Mouse (Mus musculus) liver, adult (tissue): ENCODE data around the gene Rnf157.
A peak's percentile ranks its signal among the peaks of the same experiment; 100 is the strongest.

Experiments used
- GATA4 ChIP-seq: IDR thresholded peaks from 2 replicates; pipeline ENCODE4 v1.6.1; 2014; ENCODE audit warnings: mild to moderate bottlenecking, low read length; ENCODE audit not compliant: insufficient replicate concordance

Rnf157 gene

DNA sequence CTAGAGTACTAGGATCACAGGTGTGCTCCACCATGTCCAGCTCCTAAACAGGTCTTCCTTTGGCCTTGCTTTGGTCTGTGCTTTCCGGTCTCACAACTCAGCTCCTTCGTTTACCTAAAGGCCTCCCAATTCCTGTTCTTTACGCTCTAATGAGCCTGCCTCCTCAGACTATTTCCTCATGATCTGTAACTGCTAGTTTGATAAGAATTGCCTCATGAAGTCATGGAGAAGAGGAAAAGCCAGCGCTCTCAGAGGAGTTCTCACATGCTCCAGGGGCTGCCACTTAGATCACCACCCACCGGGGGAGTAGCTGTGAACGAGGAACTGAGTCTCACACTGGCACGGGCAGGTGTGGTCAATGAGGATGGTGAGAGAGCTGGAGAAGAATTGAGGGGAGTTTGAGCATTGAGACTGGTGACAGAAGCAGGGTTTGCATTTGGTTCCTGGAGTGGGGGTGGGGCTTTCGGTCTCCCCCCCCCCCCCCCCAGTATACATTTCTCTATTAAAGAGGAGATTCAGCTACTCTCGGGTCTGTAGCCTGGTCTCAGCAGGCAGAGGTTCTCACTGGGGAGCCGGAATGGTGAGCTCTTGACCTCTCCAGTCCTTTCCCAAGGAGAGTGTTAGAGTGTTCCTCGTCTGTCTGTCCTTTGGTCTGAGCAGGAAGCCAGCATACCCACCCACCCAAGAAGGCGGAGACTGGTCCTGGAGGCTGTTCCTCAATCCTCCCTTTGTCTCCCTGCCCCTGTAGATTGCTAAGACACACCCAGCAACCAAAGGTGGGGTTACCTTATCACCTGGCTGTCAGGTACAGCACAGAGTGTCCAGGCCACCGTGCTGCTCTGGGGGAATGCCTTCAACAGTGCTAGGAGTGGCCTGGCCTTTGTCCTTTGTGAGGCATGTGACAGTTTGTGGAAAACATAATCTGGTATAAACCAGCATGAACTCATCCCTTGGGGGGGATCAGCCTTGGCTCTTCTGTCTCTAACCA lies 16.3 kb upstream of the Rnf157 start:
- no peak for TF ChIP-seq GATA4

DNA sequence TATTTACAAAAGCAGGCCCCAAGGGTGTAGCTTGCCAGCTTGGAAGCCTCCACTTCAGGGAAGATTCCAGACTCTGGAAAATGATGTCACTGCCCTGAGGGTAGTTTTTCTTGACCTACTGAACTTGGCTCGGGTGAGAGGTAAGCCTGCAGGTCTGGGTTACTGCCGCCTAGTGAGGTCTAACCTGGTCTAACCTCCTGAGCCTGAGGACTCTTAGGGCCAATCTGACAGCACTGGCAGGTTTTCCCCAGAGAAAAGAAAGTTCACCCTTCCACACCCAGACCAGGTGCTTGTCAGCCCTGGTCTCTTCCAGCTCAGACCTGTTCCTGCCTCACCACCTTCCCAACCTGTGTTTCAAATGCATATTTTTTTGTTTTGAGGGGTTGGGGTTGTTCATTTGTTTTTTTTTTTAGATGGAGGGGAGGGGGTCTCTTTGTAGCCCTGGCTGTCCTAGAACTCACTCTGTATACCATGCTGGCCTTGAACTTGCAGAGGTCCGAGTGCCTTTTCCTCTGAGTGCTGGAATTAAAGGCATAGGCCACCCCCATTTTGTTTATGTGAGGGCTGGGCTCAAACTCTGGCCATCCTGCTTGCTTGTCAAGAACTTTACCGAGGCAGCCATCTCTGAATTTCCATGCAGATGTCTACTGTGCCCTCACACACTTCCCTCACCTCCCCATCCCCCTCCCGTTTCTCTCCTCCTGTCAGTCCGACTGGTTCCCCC lies 14.2 kb upstream of the Rnf157 start:
- TF ChIP-seq GATA4 = no peak

DNA sequence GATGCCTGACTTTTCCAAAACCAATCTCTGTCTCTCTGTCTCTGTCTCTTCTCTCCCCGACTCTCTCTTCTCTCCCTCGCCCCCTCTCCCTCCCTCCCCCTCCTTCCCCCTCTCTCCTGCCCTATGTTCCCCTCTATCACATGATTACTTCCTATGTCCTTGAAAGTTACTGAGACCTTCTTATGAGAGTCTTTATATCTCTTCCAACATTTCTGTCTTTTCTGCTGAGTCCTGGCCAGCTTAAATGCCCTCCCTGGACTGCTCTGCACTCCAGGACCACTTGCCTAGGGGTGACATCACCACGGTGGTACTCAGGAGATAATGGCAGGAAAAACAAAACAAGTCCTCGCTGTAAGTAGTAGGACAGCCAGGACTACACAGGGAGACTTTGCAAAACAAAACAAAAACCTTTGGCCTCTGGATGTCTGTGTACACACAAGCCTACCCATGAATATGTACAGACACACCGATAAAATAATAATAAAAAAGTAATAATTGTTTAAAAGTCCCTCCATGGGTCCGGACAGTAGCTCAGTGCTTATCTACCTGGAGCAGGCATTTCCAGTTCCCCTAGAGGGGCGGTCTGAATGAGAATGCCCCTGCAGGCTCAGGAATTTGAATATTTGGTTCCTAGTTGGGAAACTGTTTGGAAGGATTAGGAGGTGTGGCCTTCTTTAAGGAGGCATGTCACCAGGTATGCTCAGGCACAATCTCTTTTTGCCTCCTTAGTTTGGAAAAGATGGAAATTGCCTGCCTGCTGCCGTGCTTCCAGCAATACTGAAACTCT lies 12.0 kb upstream of the Rnf157 start:
- no peak for TF ChIP-seq GATA4

DNA sequence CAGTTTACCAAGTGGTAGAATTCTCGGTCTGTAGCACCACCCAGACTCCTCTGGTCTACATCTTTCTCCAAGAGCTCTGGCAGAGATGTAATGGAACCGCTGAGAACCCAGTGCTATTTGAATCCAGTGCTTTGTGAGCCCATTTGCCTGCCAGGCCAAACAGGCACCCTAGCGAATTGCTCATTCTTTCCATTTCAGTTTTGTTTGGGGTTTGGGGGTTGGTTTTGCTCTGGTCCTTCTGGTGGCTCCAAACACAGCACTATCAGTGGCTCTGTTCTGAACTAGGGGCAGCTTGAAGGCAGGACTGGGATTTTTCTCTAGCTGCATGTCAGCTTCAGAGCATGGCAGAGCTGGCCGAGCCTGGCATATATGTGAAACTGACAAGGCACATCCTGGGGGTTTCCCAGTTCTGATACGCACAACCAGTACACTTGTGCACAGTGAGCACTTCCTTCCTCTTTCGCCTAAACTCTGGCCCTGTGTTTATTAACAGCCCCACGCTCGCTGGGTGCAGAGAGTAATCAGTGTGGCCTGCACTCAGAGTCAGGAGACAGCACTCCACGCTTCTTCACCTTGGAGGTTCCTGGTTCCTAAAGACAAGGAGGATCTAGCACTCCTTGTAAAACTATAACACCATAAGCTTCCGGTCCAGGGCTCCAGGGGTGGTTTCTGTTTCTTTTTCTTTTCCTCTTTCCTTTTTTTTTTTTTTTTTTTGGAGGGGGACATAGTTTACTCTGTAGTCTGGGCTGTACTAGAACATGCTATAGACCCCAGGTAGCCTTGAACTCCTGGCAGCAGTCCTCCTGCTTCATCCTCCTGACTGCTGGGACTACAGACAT lies 11.2 kb upstream of the Rnf157 start:
- peak; percentile 75; the same call in 1 of the 2 replicates for TF ChIP-seq GATA4

DNA sequence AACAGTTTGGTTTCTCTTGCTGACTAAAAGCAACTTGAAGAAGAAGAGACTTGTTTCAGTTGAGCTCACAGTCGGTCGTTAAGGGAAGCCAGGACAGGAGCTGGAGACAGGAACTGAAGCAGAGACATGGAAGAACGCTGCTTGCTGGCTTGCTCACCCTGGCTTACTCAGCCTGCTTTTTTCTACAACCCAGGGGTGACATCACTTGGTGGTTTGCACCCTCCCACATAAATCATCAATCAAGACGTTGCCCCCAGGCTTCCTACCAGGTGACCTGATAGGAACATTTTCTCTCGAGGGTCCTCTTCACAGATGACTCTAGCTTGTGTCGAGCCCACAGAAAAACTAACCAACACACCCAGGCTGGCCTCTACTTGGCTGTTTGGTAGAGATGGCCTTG lies 10.4 kb upstream of the Rnf157 start:
- TF ChIP-seq GATA4 = no peak

DNA sequence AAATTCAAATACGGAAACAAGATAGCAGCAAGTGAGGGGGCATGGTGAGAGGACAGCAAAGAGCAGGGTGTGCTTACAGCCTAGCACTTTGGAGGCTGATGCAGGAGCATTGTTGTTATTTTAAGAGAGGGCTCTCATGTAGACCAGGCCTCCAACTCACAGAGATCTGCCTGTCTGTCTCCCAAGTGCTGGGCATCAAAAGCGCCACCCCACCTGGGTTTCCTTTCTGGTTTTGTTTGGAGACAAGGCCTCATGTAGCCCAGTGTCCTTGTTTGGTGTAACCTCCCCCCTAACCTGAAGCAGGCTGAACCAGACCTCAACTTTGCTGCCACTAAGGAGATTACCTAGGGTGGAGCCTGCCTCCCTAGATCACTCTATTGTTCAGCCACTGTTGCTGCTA lies 9.7 kb upstream of the Rnf157 start:
- TF ChIP-seq GATA4 = no peak

DNA sequence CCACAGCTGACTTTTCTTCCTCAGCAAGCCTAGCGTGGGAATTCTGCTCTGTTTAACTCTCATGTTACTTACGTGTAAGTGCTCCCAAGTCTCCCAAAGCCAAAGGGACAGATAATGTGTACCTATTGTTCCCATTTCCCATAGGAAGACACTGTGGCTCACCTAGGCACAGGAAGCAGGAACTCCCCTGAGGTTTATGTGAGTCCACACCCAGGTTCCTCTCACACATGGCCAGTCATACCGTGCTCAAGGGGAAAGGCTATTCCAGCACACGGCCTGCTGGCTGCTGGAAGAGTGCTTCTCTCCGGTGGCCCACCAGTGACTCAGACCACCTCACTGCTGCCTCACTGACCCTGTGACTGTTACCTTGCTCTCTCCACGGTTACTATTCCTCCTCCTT lies 8.3 kb upstream of the Rnf157 start:
- TF ChIP-seq GATA4 = no peak

DNA sequence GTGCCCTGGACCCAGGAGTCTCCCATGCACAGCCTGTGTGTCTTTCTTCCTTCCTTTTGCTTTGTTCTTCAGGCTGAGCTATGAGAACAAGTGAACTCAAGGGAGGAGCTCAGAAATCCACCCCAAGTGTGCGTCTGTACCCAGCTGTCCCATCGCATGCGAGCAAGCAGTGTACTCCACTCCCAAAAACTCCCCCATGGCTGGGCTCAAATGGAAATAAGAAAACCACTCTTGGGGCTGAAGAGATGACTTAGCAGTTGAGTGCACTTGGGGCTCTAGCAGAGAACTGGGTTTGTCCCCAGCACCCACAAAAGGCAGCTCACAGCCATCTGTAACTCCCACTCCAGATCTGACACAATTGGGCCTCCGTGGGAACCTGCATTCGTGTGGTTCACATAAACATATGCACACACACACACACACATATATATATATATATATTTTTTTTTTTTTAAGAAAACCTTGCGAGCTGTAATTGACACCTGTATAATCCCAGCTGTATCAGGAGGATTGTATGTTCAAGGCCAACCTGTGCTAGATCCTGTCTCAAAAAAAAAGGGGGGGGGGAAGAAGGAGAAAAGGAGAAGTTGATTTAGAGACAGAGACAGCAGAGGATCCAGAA lies 6.1 kb upstream of the Rnf157 start:
- no peak for TF ChIP-seq GATA4

DNA sequence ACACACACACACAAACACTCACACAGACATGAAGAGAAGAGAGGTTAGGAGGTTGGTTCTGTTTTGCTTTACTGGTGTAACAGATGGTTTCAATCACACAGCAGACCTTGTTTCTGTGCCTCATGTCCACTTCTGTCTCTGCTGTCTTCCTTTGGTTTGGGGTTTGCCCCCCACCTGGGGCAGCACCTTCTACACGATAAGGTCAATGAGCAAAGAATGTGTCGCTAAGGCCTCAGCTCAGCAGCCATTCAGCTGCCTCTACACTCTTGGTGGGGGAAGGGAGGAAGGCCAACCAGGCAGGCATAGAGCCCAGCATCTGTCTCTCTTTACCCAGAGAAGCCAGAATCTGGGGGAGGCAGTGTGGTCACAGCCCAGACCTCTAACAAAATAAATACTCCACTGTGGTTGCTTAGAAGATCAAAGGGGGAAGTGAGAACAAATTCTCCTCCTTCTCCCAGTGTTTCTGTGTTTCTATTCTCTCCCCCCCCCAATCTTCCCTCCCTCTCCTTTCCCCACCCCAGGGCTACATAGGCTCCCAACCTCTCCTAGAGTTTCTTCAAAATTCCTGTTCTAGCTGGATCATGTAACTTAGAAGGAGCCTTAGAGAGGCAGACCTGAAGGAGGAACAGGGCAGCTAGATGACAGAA lies 5.5 kb upstream of the Rnf157 start:
- no peak for TF ChIP-seq GATA4

DNA sequence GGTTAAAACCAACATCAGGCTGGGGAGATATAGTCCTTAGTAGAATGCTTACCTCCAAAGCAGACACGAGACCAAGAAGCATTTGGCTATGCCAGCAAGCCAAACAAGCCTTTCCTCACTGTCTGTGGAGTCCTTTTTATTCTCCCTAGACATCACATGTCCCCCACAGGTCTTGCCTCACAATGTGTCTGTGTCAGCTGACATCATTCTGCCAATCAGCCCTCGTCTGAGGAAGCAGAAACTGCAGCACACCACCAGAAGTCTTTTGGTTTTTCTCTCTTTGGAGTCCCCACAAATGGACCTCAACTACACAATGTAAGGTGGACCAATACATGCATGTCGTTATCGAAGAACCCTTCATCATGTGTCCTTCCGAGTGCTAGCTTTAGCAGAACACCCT lies 4.2 kb upstream of the Rnf157 start:
- no peak for TF ChIP-seq GATA4

DNA sequence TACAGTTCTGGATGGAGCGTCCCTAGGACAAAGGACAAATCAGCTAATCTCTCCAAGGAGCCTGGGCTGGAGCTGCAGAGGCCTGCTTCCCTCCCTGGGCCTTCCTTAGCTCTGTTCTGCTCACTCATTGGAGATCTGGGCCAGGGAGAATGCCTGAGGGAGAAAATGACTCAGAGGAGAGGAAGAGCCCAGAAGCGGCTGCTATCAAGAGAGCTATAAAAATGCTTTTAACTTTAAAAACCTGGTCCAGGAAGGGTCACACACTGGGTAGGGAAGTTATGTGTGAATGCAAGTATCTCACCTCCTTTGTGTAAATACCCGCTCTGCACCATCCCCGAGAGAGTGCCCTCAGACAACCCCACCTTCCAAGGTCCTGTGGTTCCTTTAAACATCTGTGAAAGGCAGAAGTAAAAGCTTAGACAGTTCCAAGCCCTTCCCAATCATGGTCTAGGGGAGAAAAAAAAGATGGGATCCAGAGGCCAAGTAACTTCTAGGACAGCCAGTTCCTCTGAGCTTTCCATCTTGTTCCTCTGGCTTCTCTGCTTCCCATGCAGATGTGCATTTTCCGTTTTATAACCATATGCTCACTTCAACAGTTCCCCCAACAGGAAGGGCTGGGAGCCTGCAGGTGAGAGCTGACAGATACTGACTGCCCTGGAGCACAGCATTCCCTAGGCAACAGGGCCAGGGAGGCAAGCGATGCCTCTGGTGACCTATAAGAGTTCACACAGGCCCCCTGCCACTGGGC lies 3.5 kb upstream of the Rnf157 start:
- no peak for TF ChIP-seq GATA4

DNA sequence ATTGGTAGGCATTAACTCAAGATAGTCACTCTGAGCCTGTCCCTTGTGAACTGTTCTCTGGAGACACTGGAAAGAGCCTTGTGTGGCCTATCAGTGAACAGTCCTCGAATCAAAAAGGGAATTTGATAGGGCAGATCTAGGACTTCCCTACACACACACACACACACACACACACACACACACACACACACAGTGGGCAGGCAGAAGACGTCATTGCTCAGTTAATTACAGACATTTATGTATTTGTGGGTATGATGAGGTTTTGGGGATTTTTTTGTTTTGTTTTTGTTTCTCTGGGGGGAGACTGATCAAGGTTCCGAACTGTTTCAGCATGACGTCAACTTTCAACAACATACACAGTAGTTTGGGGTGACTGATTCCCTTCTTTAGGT lies 795 bp upstream of the Rnf157 start:
- TF ChIP-seq GATA4 = no peak

DNA sequence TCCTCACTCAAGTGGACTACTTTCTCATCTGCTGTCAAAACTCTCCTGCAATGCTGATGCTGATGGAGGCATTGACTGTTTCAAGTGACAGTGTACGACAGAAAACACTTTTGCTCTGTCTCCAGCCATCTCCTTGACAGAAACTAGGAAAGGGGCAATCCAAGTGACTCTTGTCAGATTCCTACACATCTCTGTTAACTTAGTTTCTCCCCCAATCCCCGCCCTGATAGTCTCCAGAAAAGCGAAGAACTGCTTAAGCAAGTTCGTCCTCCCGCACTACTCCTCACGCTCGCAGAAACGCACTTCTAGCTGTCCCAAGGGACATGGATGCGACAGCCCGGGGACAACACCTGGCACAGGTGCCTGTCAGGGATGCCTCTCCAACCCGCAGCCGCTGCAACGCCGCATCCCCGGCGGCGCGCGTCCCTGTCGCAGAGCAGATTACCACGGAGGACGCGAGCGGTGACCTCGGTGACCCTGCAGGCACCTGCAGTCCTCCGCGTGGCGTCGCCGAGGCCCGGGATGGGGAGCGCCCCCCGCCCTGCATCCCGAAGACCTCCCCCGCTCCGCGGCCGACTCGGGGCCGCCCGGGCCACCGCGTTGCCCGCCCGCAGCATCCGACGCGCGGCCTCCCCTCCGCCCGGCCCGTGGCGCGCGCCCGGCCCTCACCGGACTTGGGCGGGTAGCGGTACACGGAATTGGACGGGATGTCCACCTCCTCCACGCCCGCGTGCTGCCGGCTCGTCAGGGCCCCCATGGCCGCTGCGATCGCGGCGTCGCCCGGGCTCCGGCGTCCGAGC lies 604 bp downstream of the Rnf157 start:
- no peak for TF ChIP-seq GATA4

DNA sequence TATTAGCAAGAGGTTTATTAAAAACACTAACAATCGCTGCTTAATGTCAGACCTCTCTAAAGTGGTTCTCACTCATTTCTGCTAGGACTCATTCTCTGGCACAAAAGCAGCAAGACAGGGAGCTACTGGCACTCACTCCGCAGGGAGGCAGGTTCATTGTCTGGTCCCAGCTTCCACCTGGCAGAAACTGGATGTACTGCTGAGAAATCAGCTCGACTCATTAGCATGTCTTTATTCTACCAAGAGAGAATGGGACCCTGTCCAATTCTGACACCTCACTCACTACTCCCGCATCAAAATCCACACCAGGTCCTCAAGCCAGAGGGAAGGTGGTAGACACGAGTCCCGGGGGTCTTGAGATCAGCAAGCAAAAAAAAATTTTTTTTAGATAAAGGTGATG lies 1.2 kb downstream of the Rnf157 start:
- no peak for TF ChIP-seq GATA4
